Mouse (Mus musculus) limb, embryonic 14.5 days (tissue): ENCODE data around the gene Mmp9. TPM values are rescaled to one million over a fixed set of nuclear protein-coding genes. Genes with fewer than 3 reads are reported as not detected.

Experiments
- ATAC-seq: fragments of 200-750 bp; cut with Nextera tagmentation; 2 replicates; pipeline ENCODE4 v1.8.0; 2017; ENCODE audit warnings: low read depth, moderate number of reproducible peaks, moderate TSS enrichment; ENCODE audit not compliant: low FRiP score
- DNase-seq: peaks from one replicate; pipeline ENCODE4 v3.0.0-alpha.2; 2015; ENCODE audit warnings: low spot score
- H3K27ac ChIP-seq: fragments of 300-500 bp; sonication (generic); replicated peaks from 2 replicates; pipeline ENCODE4 v1.5.1; 2014; ENCODE audit warnings: low read depth, mild to moderate bottlenecking, low read length, moderate library complexity, mixed read lengths
- H3K27me3 ChIP-seq: fragments of 300-500 bp; sonication (generic); 2 replicates; pipeline ENCODE4 v1.6.1; 2014; ENCODE audit warnings: low read length, mixed read lengths; ENCODE audit not compliant: control insufficient read depth, insufficient read depth
- H3K36me3 ChIP-seq: fragments of 300-500 bp; sonication (generic); 2 replicates; pipeline ENCODE4 v1.6.1; 2014; ENCODE audit warnings: mild to moderate bottlenecking, low read length, moderate library complexity, mixed read lengths; ENCODE audit not compliant: control insufficient read depth, insufficient read depth
- H3K4me1 ChIP-seq: fragments of 300-500 bp; sonication (generic); 2 replicates; pipeline ENCODE4 v1.6.1; 2014; ENCODE audit warnings: antibody characterized with exemption, low read length, mixed read lengths; ENCODE audit not compliant: control insufficient read depth, insufficient read depth
- H3K4me2 ChIP-seq: fragments of 300-500 bp; sonication (generic); replicated peaks from 2 replicates; pipeline ENCODE4 v1.6.1; 2014; ENCODE audit warnings: low read depth, mild to moderate bottlenecking, low read length, moderate library complexity; ENCODE audit not compliant: severe bottlenecking
- H3K4me3 ChIP-seq: fragments of 300-500 bp; sonication (generic); replicated peaks from 2 replicates; pipeline ENCODE4 v1.5.1; 2014; ENCODE audit warnings: low read length
- H3K9ac ChIP-seq: fragments of 300-500 bp; sonication (generic); 2 replicates; pipeline ENCODE4 v1.6.1; 2014; ENCODE audit warnings: mild to moderate bottlenecking, low read depth, low read length, moderate library complexity; ENCODE audit not compliant: severe bottlenecking
- H3K9me3 ChIP-seq: fragments of 300-500 bp; sonication (generic); 2 replicates; pipeline ENCODE4 v1.6.1; 2016; ENCODE audit warnings: low read length; ENCODE audit not compliant: control insufficient read depth
- POLR2A ChIP-seq: fragments of 200-500 bp; IDR thresholded peaks from 2 replicates; pipeline ENCODE4 v1.8.0; 2012; ENCODE audit warnings: inconsistent platforms, mild to moderate bottlenecking, moderate library complexity, borderline replicate concordance; ENCODE audit not compliant: insufficient read depth, insufficient read length; ENCODE audit errors: extremely low read depth
- WGBS: fragments of 180-500 bp; shearing (Covaris S2); extraction: QIAGEN DNeasy Blood & Tissue Kit; methylation state at CpG from one replicate; pipeline ENCODE4 v1.1.7; 2014; 5-methylcytosine and 5-hydroxymethylcytosine counted together
- polyA plus RNA-seq, 2 experiments: library from polyadenylated mRNA; depleted of rRNA in 1 of 2; stranded (reverse) in 1 of 2; unstranded in 1 of 2; fragments of >200 nt; fragmentation: Nextera tagmentation in 1 of 2; extraction: Ambion mirVana in 1 of 2; gene quantifications; 2 replicates each; pipeline versions ENCODE4 v1.2.1 to v1.2.3; 2012 to 2014

Gene Mmp9
- polyA plus RNA-seq, 2 experiments: 16.7 to 19.1 TPM

- Histone ChIP-seq H3K4me1 (peaks cover 13% of the 10 kb centered on the region), H3K27me3 (peaks cover 50% of the 10 kb centered on the region), H3K36me3 (no peaks in the 10 kb centered on the region), H3K4me3 (peak overlapping the region; percentile 24), H3K4me2 (peak overlapping the region; percentile 26), H3K27ac (no peak overlapping the region), H3K9ac (no peak overlapping the region), H3K9me3 (no peaks in the 10 kb centered on the region)
- TF ChIP-seq POLR2A: no peak
- DNase-seq (no peak), ATAC-seq (no peak)
- WGBS: 8% methylated on average over 25 of the region's 25 CpGs
Observed at GRCm38 (mm10) chr2:164948962-164949361, 8.4 kb downstream of the Mmp9 start.

- no peak for TF ChIP-seq POLR2A
- no peak for ATAC-seq
- Histone ChIP-seq H3K27me3 (peaks cover 50% of the 10 kb centered on the region), H3K4me2 (no peak overlapping the region), H3K27ac (no peak overlapping the region), H3K4me3 (no peak overlapping the region), H3K9ac (no peak overlapping the region), H3K36me3 (no peaks in the 10 kb centered on the region), H3K4me1 (peaks cover 13% of the 10 kb centered on the region), H3K9me3 (no peaks in the 10 kb centered on the region)
- WGBS: 30% methylated on average over 13 of the region's 13 CpGs
- DNase-seq: no peak
Observed at GRCm38 (mm10) chr2:164950501-164950900, 9.9 kb downstream of the Mmp9 start.

- H3K4me3 ChIP-seq: no peak overlapping the region
- WGBS: 80% methylated on average over 4 of the region's 4 CpGs
Observed at GRCm38 (mm10) chr2:164951745-164952144, 11.2 kb downstream of the Mmp9 start.

DNA sequence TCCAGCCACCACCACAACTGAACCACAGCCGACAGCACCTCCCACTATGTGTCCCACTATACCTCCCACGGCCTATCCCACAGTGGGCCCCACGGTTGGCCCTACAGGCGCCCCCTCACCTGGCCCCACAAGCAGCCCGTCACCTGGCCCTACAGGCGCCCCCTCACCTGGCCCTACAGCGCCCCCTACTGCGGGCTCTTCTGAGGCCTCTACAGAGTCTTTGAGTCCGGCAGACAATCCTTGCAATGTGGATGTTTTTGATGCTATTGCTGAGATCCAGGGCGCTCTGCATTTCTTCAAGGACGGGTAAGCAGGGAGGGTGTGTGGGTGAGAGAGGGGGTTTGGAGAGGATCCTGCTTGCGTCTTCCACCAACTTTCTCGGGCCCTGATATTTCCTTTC lies 11.9 kb downstream of the Mmp9 start:
- Histone ChIP-seq H3K4me2 (no peak overlapping the region), H3K9ac (no peak overlapping the region), H3K36me3 (no peaks in the 10 kb centered on the region), H3K4me3 (no peak overlapping the region), H3K9me3 (no peaks in the 10 kb centered on the region), H3K4me1 (peaks cover 11% of the 10 kb centered on the region), H3K27me3 (peaks cover 50% of the 10 kb centered on the region), H3K27ac (no peak overlapping the region)
- WGBS: 41% methylated on average over 13 of the region's 13 CpGs
- DNase-seq: no peak
- no peak for TF ChIP-seq POLR2A
- no peak for ATAC-seq

More at GRCm38 (mm10) chr2:164951745-164952144, 11.2 kb downstream of the Mmp9 start:
- Histone ChIP-seq H3K27me3 (peaks cover 50% of the 10 kb centered on the region), H3K4me1 (peaks cover 13% of the 10 kb centered on the region), H3K36me3 (no peaks in the 10 kb centered on the region), H3K9ac (no peak overlapping the region), H3K27ac (no peak overlapping the region), H3K4me2 (no peak overlapping the region), H3K9me3 (no peaks in the 10 kb centered on the region)
- DNase-seq: no peak
- no peak for ATAC-seq
- TF ChIP-seq POLR2A: no peak

DNA sequence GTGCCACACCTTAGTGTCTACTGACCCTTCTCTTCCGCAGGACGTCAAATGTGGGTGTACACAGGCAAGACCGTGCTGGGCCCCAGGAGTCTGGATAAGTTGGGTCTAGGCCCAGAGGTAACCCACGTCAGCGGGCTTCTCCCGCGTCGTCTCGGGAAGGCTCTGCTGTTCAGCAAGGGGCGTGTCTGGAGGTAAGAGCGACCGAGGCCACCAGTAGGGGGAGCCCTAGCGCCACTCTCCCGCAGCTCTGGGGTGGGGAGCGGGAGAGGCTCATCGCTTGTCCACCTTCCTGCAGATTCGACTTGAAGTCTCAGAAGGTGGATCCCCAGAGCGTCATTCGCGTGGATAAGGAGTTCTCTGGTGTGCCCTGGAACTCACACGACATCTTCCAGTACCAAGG lies 12.6 kb downstream of the Mmp9 start:
- Histone ChIP-seq H3K4me2 (peak overlapping the region; percentile 26; the same call in 1 of the 2 replicates), H3K36me3 (no peaks in the 10 kb centered on the region), H3K4me3 (no peak overlapping the region), H3K9me3 (no peaks in the 10 kb centered on the region), H3K4me1 (peaks cover 5% of the 10 kb centered on the region), H3K27me3 (peaks cover 48% of the 10 kb centered on the region), H3K9ac (no peak overlapping the region), H3K27ac (no peak overlapping the region)
- ATAC-seq (peak; percentile 67), DNase-seq (peak; percentile 80)
- no peak for TF ChIP-seq POLR2A
- WGBS: under 1% methylated on average over 21 of the region's 21 CpGs

DNA sequence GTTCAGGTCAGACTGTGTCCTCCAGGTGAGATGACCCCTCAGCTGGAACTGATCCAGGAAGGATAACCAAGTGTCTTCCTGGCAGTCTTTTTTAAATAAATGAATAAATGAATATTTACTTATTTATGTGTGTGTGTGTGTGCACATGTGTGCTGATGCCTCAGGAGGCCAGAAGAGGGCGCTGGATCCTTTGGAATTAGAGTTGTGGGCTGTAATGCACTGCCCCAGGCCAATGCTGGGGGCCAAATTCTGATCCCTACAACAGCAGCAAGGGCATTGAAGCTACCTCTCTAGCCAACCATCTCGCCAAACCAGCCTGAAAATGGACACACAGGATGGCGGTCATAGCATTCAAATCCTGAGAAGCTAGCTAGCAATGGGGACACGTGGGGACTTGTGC lies 15.1 kb downstream of the Mmp9 start:
- Histone ChIP-seq H3K9ac (no peak overlapping the region), H3K9me3 (no peaks in the 10 kb centered on the region), H3K4me1 (no peaks in the 10 kb centered on the region), H3K27ac (no peak overlapping the region), H3K36me3 (no peaks in the 10 kb centered on the region), H3K4me3 (no peak overlapping the region), H3K27me3 (peaks cover 23% of the 10 kb centered on the region), H3K4me2 (no peak overlapping the region)
- no peak for ATAC-seq
- no peak for TF ChIP-seq POLR2A
- no peak for DNase-seq
- WGBS: 65% methylated on average over 4 of the region's 4 CpGs
